Mouse (Mus musculus): ENCODE results near the gene Clec1b.

The Clec1b gene

GRCm38 (mm10) chr6:129396997-129397396 is at the start of gene Clec1b:
Gene Clec1b (plus strand): TSS chr6:129397297.
- no peak for DNase-seq (ENCODE audit: low spot score)

- no peak for DNase-seq (ENCODE audit: low spot score)
Measured at GRCm38 (mm10) chr6:129349524-129350352, 47.4 kb upstream of the Clec1b start.

GRCm38 (mm10) chr6:129351091-129351490 is 46.0 kb upstream of the Clec1b start:
- DNase-seq (ENCODE audit: low spot score): no peak

- no peak for DNase-seq (ENCODE audit: low spot score)
Measured at GRCm38 (mm10) chr6:129355774-129356173, 41.3 kb upstream of the Clec1b start.

- no peak for DNase-seq (ENCODE audit: low spot score)
Measured at GRCm38 (mm10) chr6:129356430-129356829, 40.7 kb upstream of the Clec1b start.

- no peak for DNase-seq (ENCODE audit: low spot score)
Measured at GRCm38 (mm10) chr6:129359515-129359914, 37.6 kb upstream of the Clec1b start.

- DNase-seq (ENCODE audit: low spot score): no peak
Measured at GRCm38 (mm10) chr6:129363942-129364341, 33.2 kb upstream of the Clec1b start.

GRCm38 (mm10) chr6:129365959-129366359 is 31.1 kb upstream of the Clec1b start:
- DNase-seq (ENCODE audit: low spot score): no peak

- no peak for DNase-seq (ENCODE audit: low spot score)
Measured at GRCm38 (mm10) chr6:129369374-129370132, 27.5 kb upstream of the Clec1b start.

GRCm38 (mm10) chr6:129374937-129375471 is 22.1 kb upstream of the Clec1b start:
- DNase-seq (ENCODE audit: low spot score): no peak

- no peak for DNase-seq (ENCODE audit: low spot score)
Measured at GRCm38 (mm10) chr6:129380454-129380853, 16.6 kb upstream of the Clec1b start.

- no peak for DNase-seq (ENCODE audit: low spot score)
Measured at GRCm38 (mm10) chr6:129381736-129382135, 15.4 kb upstream of the Clec1b start.

- DNase-seq (ENCODE audit: low spot score): no peak
Measured at GRCm38 (mm10) chr6:129383466-129383865, 13.6 kb upstream of the Clec1b start.

- DNase-seq (ENCODE audit: low spot score): no peak
Measured at GRCm38 (mm10) chr6:129385000-129385399, 12.1 kb upstream of the Clec1b start.

GRCm38 (mm10) chr6:129385774-129386173 is 11.3 kb upstream of the Clec1b start, which contains the start of gene Clec12b:
Gene Clec12b (minus strand): TSS chr6:129385874.
- no peak for DNase-seq (ENCODE audit: low spot score)

GRCm38 (mm10) chr6:129393087-129393720 is 3.9 kb upstream of the Clec1b start:
- DNase-seq (ENCODE audit: low spot score): no peak

- DNase-seq (ENCODE audit: low spot score): no peak
Measured at GRCm38 (mm10) chr6:129393732-129394131, 3.4 kb upstream of the Clec1b start.

- DNase-seq (ENCODE audit: low spot score): no peak
Measured at GRCm38 (mm10) chr6:129399945-129400344, 2.8 kb downstream of the Clec1b start.

- no peak for DNase-seq (ENCODE audit: low spot score)
Measured at GRCm38 (mm10) chr6:129402404-129402803, 5.3 kb downstream of the Clec1b start.

GRCm38 (mm10) chr6:129403391-129403790 is 6.3 kb downstream of the Clec1b start:
- no peak for DNase-seq (ENCODE audit: low spot score)

- DNase-seq (ENCODE audit: low spot score): no peak
Measured at GRCm38 (mm10) chr6:129405999-129406398, 8.9 kb downstream of the Clec1b start.

- DNase-seq (ENCODE audit: low spot score): no peak
Measured at GRCm38 (mm10) chr6:129407324-129407723, 10.2 kb downstream of the Clec1b start.

Data from ovary, postnatal 10 days (tissue).